Mouse (Mus musculus) mesoderm, embryonic 11.5 days (tissue): ENCODE data around the gene Ccnj.

Source experiments
- DNase-seq: peaks from one replicate; pipeline ENCODE4 v3.0.0-alpha.2; 2012; ENCODE audit warnings: low read depth, low spot score

Ccnj gene

DNA sequence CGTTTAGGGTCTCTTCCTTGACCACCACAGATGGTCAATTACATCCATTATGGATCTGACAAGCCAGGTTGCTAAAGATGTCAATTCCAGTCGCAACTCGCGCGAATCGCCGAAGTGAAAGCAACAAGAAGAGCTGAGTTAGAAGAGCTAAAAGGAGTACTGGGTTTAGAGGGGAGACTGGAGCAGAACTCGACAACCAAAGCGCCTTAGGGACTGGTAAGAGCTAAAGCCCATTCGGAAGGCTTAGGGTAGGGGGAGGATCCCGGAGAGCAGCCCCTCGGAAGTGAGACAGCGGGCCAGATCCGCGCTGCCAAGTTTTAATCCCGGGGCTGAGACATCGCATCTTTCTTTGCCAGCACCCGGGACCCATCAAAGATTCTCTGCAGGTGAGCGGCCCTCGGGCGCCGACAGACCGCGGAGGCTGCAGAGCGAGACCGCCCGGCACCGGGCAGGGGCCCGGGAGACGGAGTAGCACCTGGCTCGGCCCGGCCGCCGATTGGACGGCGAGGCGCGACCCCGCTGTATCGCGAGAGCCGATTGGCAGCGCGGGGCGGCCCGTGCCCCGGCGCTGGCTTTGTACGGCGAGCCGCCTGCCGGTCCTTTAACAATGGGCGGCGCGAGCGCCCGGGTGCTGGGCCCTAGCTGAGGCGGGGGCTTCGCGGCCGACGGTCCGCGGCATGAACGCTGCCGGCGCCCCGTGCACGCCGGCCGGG is at the start of gene Ccnj:
TSS of gene Ccnj (plus strand) at position 577 of the 713 bp plus-strand sequence.
- DNase-seq, result peak; percentile 91

- no peak for DNase-seq
These were observed 42.9 kb upstream of the Ccnj start for GRCm38 (mm10) chr19:40788004-40788714.

- DNase-seq, result no peak
These were observed 42.4 kb upstream of the Ccnj start for GRCm38 (mm10) chr19:40788715-40789084.

DNA sequence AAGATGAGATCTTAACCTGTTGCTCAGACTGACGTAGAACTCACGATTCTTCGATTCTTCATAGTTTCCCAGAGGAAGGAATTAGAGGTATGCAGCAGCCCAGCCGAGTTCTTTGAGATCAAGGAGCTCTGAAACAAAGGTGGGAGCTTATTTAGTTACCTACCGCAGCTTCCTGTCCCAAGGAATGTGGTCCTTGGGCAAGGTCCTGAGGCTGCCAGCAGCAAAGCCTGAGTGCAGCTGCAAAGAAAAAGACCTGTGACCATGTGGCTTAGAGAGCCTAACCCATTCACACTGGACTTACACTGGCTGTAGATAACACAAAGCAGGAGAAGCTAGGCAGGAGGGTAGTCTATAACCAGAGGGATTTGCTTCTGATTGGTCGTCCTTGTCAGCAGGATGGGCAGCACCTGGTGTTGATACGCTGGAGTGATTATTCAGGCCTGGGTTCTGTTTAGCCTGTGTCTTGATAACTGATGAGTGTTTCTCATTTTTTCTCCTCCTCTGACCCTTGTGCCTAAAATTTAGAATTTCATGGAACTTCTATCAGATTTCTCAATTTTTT is 25.8 kb upstream of the Ccnj start:
- DNase-seq, result peak; percentile 10

DNA sequence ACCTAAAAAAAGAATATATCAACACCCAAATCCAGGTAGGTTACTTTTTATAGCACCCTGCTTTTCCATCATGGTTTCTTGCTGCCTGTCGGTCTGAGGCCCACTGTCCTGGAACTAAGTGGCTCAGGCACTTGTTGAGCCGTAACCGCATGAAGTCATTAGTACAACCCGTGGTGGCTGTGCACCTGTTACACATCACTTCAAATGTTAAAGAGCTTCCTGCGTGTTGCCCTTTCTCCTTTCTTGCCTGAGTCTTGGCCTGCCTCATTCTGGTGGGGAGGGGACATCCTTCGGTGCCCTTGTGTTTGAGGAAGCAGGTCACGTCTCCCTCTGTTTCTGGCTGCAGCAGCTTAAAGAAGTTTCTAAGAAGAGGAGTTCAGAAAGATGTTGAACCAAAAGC is 21.2 kb upstream of the Ccnj start:
- peak; percentile 9 for DNase-seq

GRCm38 (mm10) chr19:40811840-40812239 is 19.2 kb upstream of the Ccnj start:
- no peak for DNase-seq

DNA sequence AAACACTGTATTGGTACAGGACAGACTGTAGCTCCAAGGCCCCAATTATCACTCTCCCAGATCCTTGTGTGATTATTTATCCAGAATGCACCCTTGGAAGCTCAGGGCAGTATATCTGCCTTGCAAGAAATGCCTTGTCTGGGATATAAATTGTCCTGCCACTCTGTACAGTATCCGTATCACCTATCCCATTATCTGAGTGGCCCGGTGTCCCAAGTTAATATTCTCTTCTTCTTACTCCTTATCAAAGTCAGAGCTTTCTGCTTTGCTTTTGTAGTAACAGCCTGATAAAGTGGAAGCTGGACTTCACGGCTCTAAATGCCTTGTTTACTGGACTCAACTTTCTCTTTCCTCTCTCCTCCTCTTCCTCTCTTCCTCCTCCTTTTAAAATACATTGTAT is 18.3 kb upstream of the Ccnj start:
- DNase-seq, result no peak

- no peak for DNase-seq
These were observed 17.7 kb upstream of the Ccnj start for GRCm38 (mm10) chr19:40813385-40813784.

- DNase-seq, result no peak
These were observed 15.4 kb upstream of the Ccnj start for GRCm38 (mm10) chr19:40815645-40816183.

GRCm38 (mm10) chr19:40817901-40818532 is 13.1 kb upstream of the Ccnj start:
- no peak for DNase-seq

DNA sequence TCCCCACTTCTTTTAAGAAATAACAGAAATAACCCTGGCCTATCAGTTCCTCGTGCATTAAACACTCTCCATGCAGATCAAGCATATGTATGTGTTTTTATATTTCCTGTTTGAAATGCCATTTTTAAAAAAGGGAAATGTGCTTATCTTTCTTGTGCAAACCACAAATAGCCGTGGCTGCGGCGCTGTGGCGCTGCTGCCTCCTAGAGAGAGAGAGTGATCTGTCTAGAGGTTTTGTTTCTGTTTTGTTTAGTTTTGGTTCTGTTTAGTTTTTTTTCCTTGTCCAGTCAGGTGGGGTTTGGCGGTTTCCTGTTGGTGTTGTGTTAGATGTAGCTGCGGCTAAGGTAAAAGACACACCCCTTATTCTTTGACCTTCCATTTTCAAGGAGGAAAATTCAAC is 12.3 kb upstream of the Ccnj start:
- no peak for DNase-seq

GRCm38 (mm10) chr19:40821306-40821825 is 9.7 kb upstream of the Ccnj start:
- no peak for DNase-seq

GRCm38 (mm10) chr19:40825636-40826035 is 5.4 kb upstream of the Ccnj start:
- DNase-seq, result no peak

- DNase-seq, result no peak
These were observed 4.3 kb upstream of the Ccnj start for GRCm38 (mm10) chr19:40826735-40827134.

DNA sequence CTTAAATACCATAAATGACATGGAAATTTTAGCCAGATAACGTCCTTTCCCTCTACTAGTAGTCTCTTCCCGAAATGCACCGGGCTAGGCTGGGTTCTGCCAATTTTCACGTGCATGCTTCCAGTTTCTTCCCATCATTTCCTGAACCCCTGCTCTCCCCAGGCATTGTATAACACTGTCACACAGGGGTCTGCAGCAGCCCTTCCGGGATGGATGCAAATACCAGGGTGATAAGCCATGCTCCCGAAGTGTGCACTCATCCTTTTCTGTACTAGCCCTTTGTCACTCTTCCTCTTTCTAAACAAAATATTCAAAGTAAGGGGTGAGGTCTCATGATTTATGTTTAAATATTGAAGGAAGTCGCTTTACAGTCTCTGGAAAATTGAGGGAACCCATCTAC is 881 bp upstream of the Ccnj start:
- DNase-seq, result no peak

DNA sequence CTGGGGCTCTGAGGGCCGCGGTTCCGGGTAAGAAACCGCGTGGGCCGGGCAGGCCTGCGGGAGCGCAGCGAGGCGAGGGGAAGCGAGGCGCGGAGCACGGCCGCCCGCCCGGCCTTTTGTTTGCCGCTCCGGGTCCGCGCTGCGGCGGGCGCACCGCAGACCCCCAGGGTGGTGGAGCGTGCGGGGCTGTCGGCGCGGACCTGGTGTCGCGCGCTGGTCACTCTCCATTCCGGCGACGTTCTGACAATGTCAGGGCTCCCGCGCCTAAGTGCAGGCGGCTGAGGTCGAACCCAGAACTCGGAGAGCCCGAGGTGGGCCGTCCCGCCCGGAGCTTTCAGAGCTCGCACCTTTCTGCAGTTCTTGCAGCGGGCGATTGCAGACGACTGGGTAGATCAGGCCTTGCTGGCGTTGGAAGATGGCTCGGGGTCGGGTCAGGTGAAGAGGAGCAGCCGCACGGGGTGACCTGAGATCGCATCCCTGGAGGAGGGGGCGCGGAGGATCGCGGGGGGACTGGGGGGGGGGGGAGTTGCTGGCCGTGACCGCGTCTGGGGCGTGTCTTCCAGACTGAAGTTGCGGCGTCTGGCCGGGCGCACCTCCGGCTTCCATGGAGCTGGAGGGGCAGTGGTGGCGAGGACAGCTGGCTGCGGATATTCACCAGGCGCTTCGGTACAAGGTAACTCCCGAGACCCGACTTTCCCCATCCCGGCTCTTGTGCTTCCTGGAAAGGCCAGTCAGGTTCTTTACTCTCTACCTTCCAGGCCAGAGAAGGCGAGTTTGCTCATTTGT is 530 bp downstream of the Ccnj start:
- DNase-seq, result peak; percentile 66

- no peak for DNase-seq
These were observed 1.3 kb downstream of the Ccnj start for GRCm38 (mm10) chr19:40832361-40832760.

DNA sequence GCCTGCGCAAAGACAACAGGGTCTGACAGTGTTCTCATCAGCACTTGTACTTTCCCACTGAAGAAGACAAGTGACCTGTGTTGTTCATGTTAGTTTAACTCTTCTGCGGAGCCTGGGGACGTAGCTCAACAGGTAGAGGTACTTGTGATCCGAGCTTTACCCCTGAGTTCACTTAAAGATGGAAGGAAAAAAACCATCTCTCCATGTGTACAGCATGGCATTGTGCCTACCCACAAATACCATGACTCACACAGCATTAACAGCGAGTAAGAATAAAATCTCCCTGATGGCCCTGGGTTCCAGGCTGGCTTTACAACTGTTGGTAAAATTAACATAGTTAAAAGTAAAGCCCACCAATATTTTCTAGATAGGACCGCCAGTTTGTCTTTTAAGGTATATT is 3.4 kb downstream of the Ccnj start:
- no peak for DNase-seq

- DNase-seq, result no peak
These were observed 7.1 kb downstream of the Ccnj start for GRCm38 (mm10) chr19:40838205-40838604.

- DNase-seq, result no peak
These were observed 9.2 kb downstream of the Ccnj start for GRCm38 (mm10) chr19:40840303-40840702.

- no peak for DNase-seq
These were observed 10.0 kb downstream of the Ccnj start for GRCm38 (mm10) chr19:40841083-40841482.
